Mouse (Mus musculus) kidney, adult 2 months (tissue): ENCODE results near the gene Eps15l1.

Experiments used
- CTCF ChIP-seq: fragments of 200-500 bp; conservative IDR thresholded peaks from 2 replicates; pipeline ENCODE4 v1.5.1; 2011; ENCODE audit warnings: low read depth, mild to moderate bottlenecking, control low read depth, low read length, moderate library complexity, mixed read lengths; ENCODE audit not compliant: insufficient read depth, insufficient read length
- POLR2A ChIP-seq: fragments of 200-500 bp; IDR thresholded peaks from one replicate; pipeline ENCODE4 v1.6.1; 2011; ENCODE audit warnings: low read depth, low read length, control low read depth

DNA sequence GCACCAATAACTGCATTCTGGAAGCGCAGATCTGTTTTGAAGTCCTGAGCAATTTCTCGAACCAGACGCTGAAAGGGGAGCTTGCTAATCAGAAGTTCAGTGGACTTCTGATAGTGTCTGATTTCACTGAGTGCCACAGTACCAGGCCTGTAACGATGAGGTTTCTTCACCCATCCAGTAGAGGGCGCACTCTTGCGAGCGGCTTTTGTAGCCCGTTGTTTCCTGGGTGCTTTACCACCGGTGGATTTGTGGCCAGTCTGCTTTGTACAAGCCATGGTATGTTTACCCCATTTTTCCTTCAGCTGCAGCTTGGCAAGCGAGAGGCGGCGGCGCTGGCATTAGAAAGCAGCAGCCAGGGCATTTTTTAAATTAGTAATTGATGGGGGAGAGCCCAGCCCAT lies 8.4 kb upstream of the Eps15l1 start:
- TF ChIP-seq POLR2A (no peak), CTCF (peak; percentile 65)
